Mouse (Mus musculus): ENCODE measurements around the gene Igsf21. TPM values are rescaled to one million over a fixed set of nuclear protein-coding genes. Genes with fewer than 3 reads are reported as not detected.

The Igsf21 gene
- polyA plus RNA-seq, 1 experiment from 2014 or later, result 55.7 TPM

DNA sequence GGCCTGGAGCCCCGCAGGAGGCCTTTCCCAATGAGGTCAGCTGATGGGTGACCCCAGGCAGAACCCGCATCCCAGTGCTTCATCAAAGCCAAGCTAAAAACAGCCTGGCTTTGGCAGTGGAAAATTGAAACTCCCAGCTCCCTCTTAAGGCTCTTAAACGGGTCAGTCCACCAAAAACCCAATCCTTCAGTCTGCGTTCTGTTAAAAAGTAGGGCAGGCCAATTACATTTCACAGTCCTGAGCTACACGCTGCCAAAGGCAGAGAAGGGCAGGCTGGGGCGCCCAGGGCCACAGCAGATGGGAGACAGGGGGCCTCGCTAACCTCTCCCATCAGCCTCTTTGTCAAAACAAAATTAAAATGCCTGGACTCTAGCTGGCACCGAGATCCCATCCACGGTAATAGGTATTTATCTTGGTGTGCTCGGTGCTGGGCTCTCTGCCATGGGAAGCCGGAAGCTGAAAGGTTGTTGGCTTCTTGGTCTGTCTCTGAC, 162.0 kb downstream of the Igsf21 start:
- Histone ChIP-seq H3K4me3 (no peak overlapping the region), H3K9me3 (no peaks in the 10 kb centered on the region), H3K9ac (no peak overlapping the region), H3K4me2 (no peak overlapping the region), H3K4me1 (replicated peaks) (peaks cover 19% of the 10 kb centered on the region), H3K36me3 (no peaks in the 10 kb centered on the region), H3K27ac (replicated peaks) (peak overlapping the region; percentile 46; the same call in 1 of the 2 replicates), H3K27me3 (0 out of 2 replicates have a peak, but pooled peaks cover 2% of the 10 kb centered on the region)
- WGBS, result 48% methylated on average over 11 of the region's 11 CpGs
- no peak for ATAC-seq (ENCODE audit: low read depth)

DNA sequence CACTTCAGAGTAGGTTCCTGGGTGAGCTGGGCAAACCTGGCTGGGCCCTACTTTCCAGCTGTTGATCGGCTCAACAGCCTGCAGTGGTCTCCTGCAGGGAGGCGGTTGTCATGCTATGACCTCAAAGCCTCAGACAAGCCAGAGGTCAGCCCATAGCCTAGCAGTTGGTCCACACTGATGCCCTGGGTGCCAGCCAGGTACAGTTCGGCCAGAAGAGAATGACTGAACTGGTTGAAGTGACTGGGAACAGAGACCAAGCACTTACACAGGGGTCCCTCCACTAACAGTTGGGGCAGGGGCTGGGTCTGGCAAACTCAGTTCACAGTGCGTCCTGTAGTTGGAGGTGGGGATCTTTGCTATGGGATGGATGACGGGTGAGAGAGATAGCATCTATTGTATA, 162.5 kb downstream of the Igsf21 start:
- H3K4me2 ChIP-seq, result no peak overlapping the region
- H3K9me3 ChIP-seq, result no peaks in the 10 kb centered on the region
- H3K9ac ChIP-seq, result no peak overlapping the region
- ATAC-seq (ENCODE audit: low read depth), result no peak
- H3K27me3 ChIP-seq, result 0 out of 2 replicates have a peak, but pooled peaks cover 2% of the 10 kb centered on the region
- H3K4me1 ChIP-seq (replicated peaks), result peaks cover 19% of the 10 kb centered on the region
- H3K27ac ChIP-seq (replicated peaks), result no peak overlapping the region
- H3K4me3 ChIP-seq, result no peak overlapping the region
- H3K36me3 ChIP-seq, result no peaks in the 10 kb centered on the region
- WGBS, result 80% methylated on average over 5 of the region's 5 CpGs

DNA sequence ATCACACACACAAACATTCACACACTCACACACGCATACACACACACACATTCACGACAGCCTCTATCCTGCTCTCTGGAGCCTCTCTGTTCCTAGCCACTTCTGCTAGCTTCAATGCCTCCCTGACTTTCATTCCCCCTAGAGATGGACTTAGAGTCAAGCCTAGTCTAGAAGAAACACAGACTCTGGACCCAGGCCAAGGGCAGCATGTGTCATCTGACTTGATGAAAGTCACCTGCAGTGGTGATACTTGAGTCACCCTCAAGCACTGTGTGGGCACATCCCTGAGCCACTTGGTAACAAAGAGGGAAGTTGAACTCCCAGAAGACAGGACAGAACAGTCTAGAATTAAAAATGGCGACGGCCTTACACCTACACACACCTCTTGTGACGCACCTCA, 168.2 kb downstream of the Igsf21 start:
- no peak overlapping the region for H3K4me2 ChIP-seq
- no peaks in the 10 kb centered on the region for H3K36me3 ChIP-seq
- WGBS, result 84% methylated on average over 5 of the region's 5 CpGs
- no peak overlapping the region for H3K4me3 ChIP-seq
- H3K27ac ChIP-seq (replicated peaks), result no peak overlapping the region
- H3K9ac ChIP-seq, result no peak overlapping the region
- H3K4me1 ChIP-seq (replicated peaks), result peaks cover 32% of the 10 kb centered on the region
- no peak for ATAC-seq (ENCODE audit: low read depth)
- H3K27me3 ChIP-seq, result 0 out of 2 replicates have a peak, but pooled peaks cover 2% of the 10 kb centered on the region
- H3K9me3 ChIP-seq, result no peaks in the 10 kb centered on the region

DNA sequence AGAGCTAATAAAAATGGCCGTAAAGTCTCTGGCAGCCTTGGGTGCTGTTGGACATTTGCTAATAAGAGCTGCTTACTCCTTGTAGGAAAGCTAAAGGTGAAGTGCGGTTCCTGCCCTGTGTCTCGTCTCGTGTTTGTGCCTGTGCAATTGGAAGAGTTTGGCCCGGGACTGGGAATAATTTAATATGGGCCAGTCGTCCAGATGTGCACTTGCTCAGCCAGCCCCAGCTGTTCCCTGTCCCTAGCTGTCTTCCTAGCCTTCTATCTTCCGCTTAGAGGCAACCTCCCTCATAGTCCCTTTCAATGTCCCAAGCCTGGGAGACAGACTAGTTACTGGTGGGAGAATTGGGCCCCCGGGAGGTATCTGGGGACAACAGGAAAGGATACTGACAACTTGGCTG, 169.0 kb downstream of the Igsf21 start:
- H3K36me3 ChIP-seq, result no peaks in the 10 kb centered on the region
- H3K9ac ChIP-seq, result no peak overlapping the region
- peaks cover 32% of the 10 kb centered on the region for H3K4me1 ChIP-seq (replicated peaks)
- no peak for ATAC-seq (ENCODE audit: low read depth)
- no peak overlapping the region for H3K4me2 ChIP-seq
- WGBS, result 59% methylated on average over 8 of the region's 8 CpGs
- H3K9me3 ChIP-seq, result no peaks in the 10 kb centered on the region
- H3K27me3 ChIP-seq, result 0 out of 2 replicates have a peak, but pooled peaks cover 2% of the 10 kb centered on the region
- H3K4me3 ChIP-seq, result no peak overlapping the region
- 0 out of 2 replicates have a peak overlapping the region, but pooled peaks have one; percentile 30 for H3K27ac ChIP-seq (replicated peaks)

DNA sequence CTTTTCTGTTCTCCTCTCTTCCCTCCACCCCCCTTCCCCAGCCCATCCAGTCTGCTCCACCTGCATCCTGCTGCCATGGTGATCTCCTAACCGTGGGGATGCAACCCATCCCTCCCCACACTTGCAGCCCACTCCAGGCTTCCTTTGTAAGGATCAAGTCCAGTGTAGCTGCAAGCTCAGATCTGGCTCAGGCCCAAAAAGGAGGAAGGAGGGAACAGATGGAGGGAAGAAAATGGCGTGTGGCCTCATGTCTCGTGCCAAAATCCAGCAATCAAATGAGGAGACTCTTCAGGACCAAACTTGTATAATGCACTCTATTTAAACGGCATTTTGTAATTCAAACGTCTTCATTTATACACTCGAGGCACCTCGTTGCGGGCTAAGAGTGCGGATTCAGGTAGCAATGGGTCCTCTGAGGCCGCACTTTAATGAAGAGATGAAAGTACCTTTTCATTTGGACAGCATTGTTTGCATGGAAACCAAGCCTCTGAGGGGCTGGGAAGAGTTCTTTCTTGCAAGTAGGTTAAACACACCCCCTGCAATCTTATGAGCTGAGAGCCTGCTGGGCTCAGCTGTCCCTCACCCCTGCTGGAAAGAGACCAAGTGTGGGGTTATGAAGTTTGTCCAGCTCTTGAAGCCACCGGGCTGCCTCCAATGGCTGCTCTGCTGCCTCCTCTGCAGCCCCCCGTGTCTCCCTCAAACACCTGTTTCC, 169.6 kb downstream of the Igsf21 start:
- Histone ChIP-seq H3K9ac (no peak overlapping the region), H3K4me2 (no peak overlapping the region), H3K36me3 (no peaks in the 10 kb centered on the region), H3K27me3 (peaks cover 6% of the 10 kb centered on the region; the same call in 1 of the 2 replicates), H3K4me1 (replicated peaks) (peaks cover 32% of the 10 kb centered on the region), H3K4me3 (no peak overlapping the region), H3K9me3 (no peaks in the 10 kb centered on the region), H3K27ac (replicated peaks) (peak overlapping the region; percentile 46; the same call in 1 of the 2 replicates)
- 44% methylated on average over 12 of the region's 12 CpGs for WGBS
- no peak; the same call in 1 of the 2 replicates for ATAC-seq (ENCODE audit: low read depth)

DNA sequence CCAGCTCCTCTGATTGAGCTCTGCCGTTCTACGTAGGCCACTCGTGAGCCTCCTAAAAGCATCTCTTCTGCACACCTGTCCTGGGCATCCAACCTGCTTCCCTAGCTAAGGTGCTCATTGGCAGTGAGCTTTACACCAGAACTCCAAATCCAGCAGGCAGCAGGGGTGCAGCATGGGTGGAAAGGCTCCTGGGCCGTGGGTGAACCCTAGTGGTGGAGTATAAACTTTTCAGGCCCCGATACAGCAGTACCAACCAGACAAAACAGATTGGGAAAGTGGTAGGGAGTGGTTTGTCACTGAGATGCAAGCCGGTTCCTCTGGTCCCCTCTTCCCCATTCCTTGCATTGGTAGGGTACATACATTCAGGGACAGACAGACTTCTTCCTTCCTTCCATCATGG, 170.2 kb downstream of the Igsf21 start:
- no peak for ATAC-seq (ENCODE audit: low read depth)
- Histone ChIP-seq H3K27me3 (peaks cover 11% of the 10 kb centered on the region), H3K27ac (replicated peaks) (peak overlapping the region; percentile 46; the same call in 1 of the 2 replicates), H3K4me3 (no peak overlapping the region), H3K4me2 (no peak overlapping the region), H3K36me3 (no peaks in the 10 kb centered on the region), H3K9me3 (no peaks in the 10 kb centered on the region), H3K4me1 (replicated peaks) (peaks cover 29% of the 10 kb centered on the region), H3K9ac (no peak overlapping the region)
- 81% methylated on average over 6 of the region's 6 CpGs for WGBS

DNA sequence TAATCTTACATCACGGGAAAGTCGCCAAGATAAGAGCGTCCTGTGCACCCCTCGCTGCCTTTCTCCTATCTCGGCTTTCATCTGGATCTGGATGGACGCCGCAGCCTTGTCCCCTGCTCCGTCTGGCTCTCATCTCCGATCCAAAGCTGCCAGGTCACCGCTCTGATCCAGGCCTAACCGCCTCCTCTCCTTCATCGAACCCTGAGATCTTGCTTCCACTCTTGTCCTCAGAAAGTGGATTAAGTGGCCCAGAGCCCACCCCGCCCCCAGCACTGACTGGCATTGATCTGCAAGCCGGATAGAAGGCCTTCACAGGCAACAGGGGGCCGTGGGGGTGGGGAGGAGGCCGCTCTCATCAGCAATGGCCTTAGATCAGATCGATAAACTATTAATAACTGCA, 175.5 kb downstream of the Igsf21 start:
- peaks cover 19% of the 10 kb centered on the region for H3K4me1 ChIP-seq (replicated peaks)
- 40% methylated on average over 17 of the region's 17 CpGs for WGBS
- no peaks in the 10 kb centered on the region for H3K36me3 ChIP-seq
- H3K9ac ChIP-seq, result 0 out of 2 replicates have a peak overlapping the region, but pooled peaks have one; percentile 12
- no peak overlapping the region for H3K27ac ChIP-seq (replicated peaks)
- no peak overlapping the region for H3K4me2 ChIP-seq
- no peaks in the 10 kb centered on the region for H3K9me3 ChIP-seq
- peaks cover 19% of the 10 kb centered on the region for H3K27me3 ChIP-seq
- ATAC-seq (ENCODE audit: low read depth), result no peak
- H3K4me3 ChIP-seq, result no peak overlapping the region

DNA sequence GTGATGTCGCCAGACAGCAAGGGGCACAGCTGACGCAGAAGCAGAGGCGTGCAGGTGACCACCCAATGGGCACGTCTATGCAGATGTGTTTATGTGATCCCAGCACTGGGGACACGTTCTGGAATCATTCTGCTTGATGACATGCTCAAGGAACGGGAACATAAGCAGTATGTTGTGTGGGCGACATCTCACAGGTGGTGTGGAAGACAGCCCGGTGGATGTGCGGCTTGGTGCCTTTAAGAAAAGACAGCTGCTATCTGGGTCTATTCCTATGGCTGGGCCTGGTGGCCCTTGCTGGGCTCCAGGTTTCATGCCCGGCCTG, 176.3 kb downstream of the Igsf21 start:
- H3K27ac ChIP-seq (replicated peaks), result 0 out of 2 replicates have a peak overlapping the region, but pooled peaks have one; percentile 46
- no peak overlapping the region for H3K9ac ChIP-seq
- no peak overlapping the region for H3K4me2 ChIP-seq
- H3K36me3 ChIP-seq, result no peaks in the 10 kb centered on the region
- no peak overlapping the region for H3K4me3 ChIP-seq
- 42% methylated on average over 10 of the region's 10 CpGs for WGBS
- H3K4me1 ChIP-seq (replicated peaks), result peaks cover 19% of the 10 kb centered on the region
- peak; percentile 10; the same call in 1 of the 2 replicates for ATAC-seq (ENCODE audit: low read depth)
- peaks cover 19% of the 10 kb centered on the region for H3K27me3 ChIP-seq
- H3K9me3 ChIP-seq, result no peaks in the 10 kb centered on the region

DNA sequence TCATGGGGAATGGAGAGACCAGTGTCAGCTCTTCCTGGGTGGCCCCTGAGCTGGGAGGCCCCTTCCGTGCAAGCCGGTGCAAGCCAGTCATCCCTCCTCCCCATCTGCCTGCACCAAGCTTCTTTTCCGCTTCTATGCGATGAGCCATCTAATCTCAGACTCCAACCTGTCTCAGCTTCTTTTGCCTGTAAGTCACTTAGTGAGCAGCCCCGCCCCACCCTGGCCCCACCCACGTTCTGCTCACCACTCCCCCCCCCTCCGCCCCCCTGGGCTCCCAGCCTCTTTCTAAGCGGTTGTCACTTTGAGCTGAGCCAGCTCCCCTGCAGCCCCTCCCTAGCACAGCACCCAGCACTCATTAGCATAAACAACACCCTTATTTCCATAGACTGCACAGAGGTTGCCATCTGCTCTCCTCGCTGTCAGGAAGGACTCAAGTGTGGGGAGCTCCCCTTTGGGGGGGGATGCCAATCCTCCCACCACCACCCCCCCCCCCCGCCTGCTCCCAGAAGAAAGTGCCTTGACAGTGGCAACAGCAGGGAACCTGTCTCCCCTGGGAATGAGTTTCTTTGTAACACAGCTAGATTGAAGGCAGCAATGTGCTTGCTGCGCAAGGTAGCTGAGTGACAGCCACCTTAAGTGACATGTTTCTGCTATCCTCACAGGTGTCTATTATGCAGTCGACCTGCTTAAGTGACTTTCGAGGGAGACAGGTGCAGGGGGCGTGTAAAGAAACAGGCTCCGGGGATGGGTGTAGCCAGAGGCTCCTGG, 176.8 kb downstream of the Igsf21 start:
- Histone ChIP-seq H3K36me3 (no peaks in the 10 kb centered on the region), H3K4me2 (no peak overlapping the region), H3K9ac (no peak overlapping the region), H3K4me1 (replicated peaks) (peaks cover 19% of the 10 kb centered on the region), H3K27ac (replicated peaks) (0 out of 2 replicates have a peak overlapping the region, but pooled peaks have one; percentile 46), H3K4me3 (no peak overlapping the region), H3K9me3 (no peaks in the 10 kb centered on the region), H3K27me3 (peaks cover 19% of the 10 kb centered on the region)
- 8% methylated on average over 15 of the region's 15 CpGs for WGBS
- ATAC-seq (ENCODE audit: low read depth), result peak; percentile 79

DNA sequence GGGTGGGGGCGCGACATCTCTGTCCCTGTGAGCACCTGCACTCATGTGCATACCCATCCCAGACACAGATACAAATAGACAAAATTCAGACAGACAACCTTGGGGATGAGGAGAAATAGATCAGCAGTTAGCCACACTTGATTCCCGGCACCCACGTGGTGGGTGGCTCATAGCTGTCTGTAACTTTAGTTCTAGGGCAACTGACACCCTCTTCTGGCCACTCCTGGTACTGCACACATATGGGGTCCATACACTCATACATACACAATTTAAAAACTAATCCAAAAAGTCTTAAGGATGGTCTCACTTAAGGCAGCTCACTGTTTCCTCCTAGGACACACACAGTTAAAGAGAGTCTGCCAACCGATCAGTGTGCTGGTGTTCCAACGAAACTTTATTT, 178.1 kb downstream of the Igsf21 start:
- no peaks in the 10 kb centered on the region for H3K9me3 ChIP-seq

DNA sequence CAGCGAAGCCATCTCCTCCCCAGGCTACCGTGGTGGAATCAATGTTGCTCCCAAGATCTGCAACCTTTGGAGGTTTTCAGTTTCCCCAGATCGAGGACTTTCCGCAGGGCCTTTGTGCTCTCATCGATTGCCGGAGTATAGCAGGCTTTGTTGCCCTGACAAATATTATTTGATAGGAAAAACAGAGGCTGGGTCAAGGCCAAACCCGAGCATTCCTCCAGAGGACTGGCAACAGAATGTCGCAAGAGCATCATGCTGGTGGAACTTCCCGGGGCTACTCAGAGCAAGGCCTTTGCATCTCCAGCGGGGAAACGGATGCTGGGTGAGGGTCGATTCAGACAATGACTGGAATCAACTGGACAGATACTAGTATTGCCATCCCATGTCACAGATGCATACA, 180.6 kb downstream of the Igsf21 start:
- no peaks in the 10 kb centered on the region for H3K9me3 ChIP-seq
- 88% methylated on average over 12 of the region's 12 CpGs for WGBS
- no peak overlapping the region for H3K4me2 ChIP-seq
- no peak overlapping the region for H3K27ac ChIP-seq (replicated peaks)
- no peak for ATAC-seq (ENCODE audit: low read depth)
- H3K4me3 ChIP-seq, result no peak overlapping the region
- no peak overlapping the region for H3K9ac ChIP-seq
- peaks cover 6% of the 10 kb centered on the region; the same call in 1 of the 2 replicates for H3K27me3 ChIP-seq
- H3K36me3 ChIP-seq, result no peaks in the 10 kb centered on the region; the same call in 1 of the 2 replicates
- peaks cover 24% of the 10 kb centered on the region for H3K4me1 ChIP-seq (replicated peaks)

More for the DNA sequence above, 178.1 kb downstream of the Igsf21 start:
- Histone ChIP-seq H3K27me3 (peaks cover 19% of the 10 kb centered on the region), H3K36me3 (no peaks in the 10 kb centered on the region), H3K4me3 (no peak overlapping the region), H3K9ac (no peak overlapping the region), H3K4me2 (no peak overlapping the region), H3K27ac (replicated peaks) (no peak overlapping the region), H3K4me1 (replicated peaks) (peaks cover 23% of the 10 kb centered on the region)
- no peak for ATAC-seq (ENCODE audit: low read depth)
- 94% methylated on average over 6 of the region's 6 CpGs for WGBS

DNA sequence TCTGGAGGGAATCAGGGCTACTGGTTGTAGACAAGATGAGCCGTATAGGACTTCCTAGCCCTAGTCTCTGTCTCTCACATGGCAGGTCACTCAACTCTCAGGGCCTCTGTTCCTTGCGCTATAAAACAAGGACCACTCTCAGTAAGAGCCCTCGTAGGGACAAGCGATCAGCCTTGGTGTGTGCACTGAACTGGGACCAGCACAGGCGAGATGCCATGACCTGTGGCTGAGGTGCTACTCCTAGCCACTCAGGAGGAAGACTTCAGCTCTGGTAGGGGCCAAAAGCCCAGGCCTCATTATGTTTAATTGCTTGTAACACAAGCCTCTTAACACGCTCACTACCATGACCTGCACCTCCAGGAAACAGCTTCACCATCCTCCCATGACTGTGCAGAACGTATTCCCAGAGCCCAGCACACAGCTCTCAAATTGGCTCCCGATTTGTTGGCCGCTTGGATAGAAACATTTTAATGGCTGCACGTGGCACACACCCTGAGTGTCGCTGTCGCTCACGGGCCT, 183.4 kb downstream of the Igsf21 start:
- Histone ChIP-seq H3K36me3 (no peaks in the 10 kb centered on the region; the same call in 1 of the 2 replicates), H3K9me3 (no peaks in the 10 kb centered on the region), H3K27ac (replicated peaks) (no peak overlapping the region), H3K4me1 (replicated peaks) (peaks cover 5% of the 10 kb centered on the region; the same call in 1 of the 2 replicates), H3K4me3 (no peak overlapping the region), H3K4me2 (no peak overlapping the region), H3K27me3 (no peaks in the 10 kb centered on the region), H3K9ac (no peak overlapping the region)
- 61% methylated on average over 13 of the region's 13 CpGs for WGBS
- ATAC-seq (ENCODE audit: low read depth), result no peak
